Mouse (Mus musculus) G1E (cell line): ENCODE data around the gene Rbm44. TPM values are rescaled to one million over a fixed set of nuclear protein-coding genes. Genes with fewer than 3 reads are reported as not detected.

Source experiments
- ATAC-seq: 2 replicates; pipeline ENCODE4 v1.8.0; 2016; ENCODE audit warnings: mild to moderate bottlenecking; ENCODE audit not compliant: insufficient number of reproducible peaks, poor library complexity, low FRiP score, severe bottlenecking; ENCODE audit errors: extremely low read depth
- DNase-seq: peaks from one replicate; pipeline ENCODE4 v3.0.0; 2012; ENCODE audit warnings: low spot score
- H3K27me3 ChIP-seq: 2 replicates; pipeline ENCODE4 v1.6.1; 2012; ENCODE audit warnings: mild to moderate bottlenecking, low read length, inconsistent platforms; ENCODE audit not compliant: insufficient read depth
- H3K36me3 ChIP-seq: replicated peaks from 2 replicates; pipeline ENCODE3; 2012; ENCODE audit warnings: mild to moderate bottlenecking, inconsistent platforms
- H3K4me1 ChIP-seq: 2 replicates; pipeline ENCODE4 v1.6.1; 2012; ENCODE audit warnings: low read depth, low read length, inconsistent platforms, mixed read lengths; ENCODE audit not compliant: insufficient read depth
- H3K4me3 ChIP-seq: 2 replicates; pipeline ENCODE4 v1.5.1; 2012; ENCODE audit warnings: low read depth, mild to moderate bottlenecking, inconsistent platforms, low read length, moderate library complexity, mixed read lengths
- H3K9me3 ChIP-seq: replicated peaks from 2 replicates; pipeline ENCODE4 v1.6.1; 2012; ENCODE audit warnings: inconsistent platforms
- CTCF ChIP-seq: IDR thresholded peaks from 2 replicates; pipeline ENCODE4 v1.5.1; 2012; ENCODE audit warnings: low read depth, low read length, inconsistent platforms, mixed read lengths
- GATA1 ChIP-seq: IDR thresholded peaks from 2 replicates; pipeline ENCODE4 v1.6.1; 2012; ENCODE audit warnings: borderline replicate concordance, low read length, inconsistent platforms, mixed read lengths
- GATA2 ChIP-seq: IDR thresholded peaks from 2 replicates; pipeline ENCODE4 v1.6.1; 2012; ENCODE audit warnings: low read depth, low read length, inconsistent platforms, borderline replicate concordance
- POLR2AphosphoS5 ChIP-seq: IDR thresholded peaks from 2 replicates; pipeline ENCODE4 v1.6.1; 2012; ENCODE audit warnings: low read depth, low read length, inconsistent platforms; ENCODE audit not compliant: insufficient replicate concordance
- TAL1 ChIP-seq: conservative IDR thresholded peaks from 2 replicates; pipeline ENCODE4 v1.6.1; 2012; ENCODE audit warnings: low read depth, low read length, inconsistent platforms, mixed read lengths
- polyA plus RNA-seq: library from polyadenylated mRNA; stranded (reverse); fragments of >175 nt; gene quantifications from 2 replicates; pipeline ENCODE4 v1.2.3, GENCODE M21; 2012
- total RNA-seq, 2 experiments: library from RNA; stranded (forward) in 1 of 2; stranded (reverse) in 1 of 2; fragments of 200-1000 nt in 1 of 2; fragments of >200 nt in 1 of 2; fragmentation: Nextera tagmentation in 1 of 2; gene quantifications; 2 replicates each; pipeline ENCODE4 v1.2.3; 2014 to 2017

Rbm44 gene
- total and polyA plus RNA-seq, 3 experiments, result 0.27 TPM; not detected in 2

DNA sequence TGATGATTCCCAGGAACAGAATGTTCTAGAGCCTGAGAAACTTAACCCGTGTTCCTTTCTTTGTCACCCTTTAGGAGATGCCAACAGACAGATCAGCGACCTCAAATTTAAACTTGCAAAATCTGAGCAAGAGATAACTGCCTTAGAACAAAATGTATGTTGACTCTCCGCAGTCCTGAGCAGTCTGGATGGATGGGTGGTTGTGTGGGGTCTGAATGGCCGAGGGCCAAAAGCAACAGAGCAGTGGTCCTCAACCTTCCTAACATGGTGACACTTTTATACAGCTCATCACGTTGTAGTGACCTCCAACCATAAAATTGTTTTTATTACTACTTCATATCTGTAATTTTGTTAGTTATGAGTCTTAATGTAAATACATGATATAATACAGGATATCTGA, 21.9 kb upstream of the Rbm44 start:
- no peak for DNase-seq
- H3K9me3 ChIP-seq, result peaks cover 65% of the 10 kb centered on the region
- no peaks in the 10 kb centered on the region for H3K27me3 ChIP-seq
- H3K4me1 ChIP-seq, result no peaks in the 10 kb centered on the region
- H3K4me3 ChIP-seq, result no peak overlapping the region
- H3K36me3 ChIP-seq, result no peaks in the 10 kb centered on the region
- no peak for TF ChIP-seq GATA2
- no peak for TF ChIP-seq POLR2AphosphoS5
- no peak for TF ChIP-seq CTCF
- TF ChIP-seq GATA1, result no peak
- no peak for TF ChIP-seq TAL1
- no peak for ATAC-seq

- Histone ChIP-seq H3K4me1 (no peaks in the 10 kb centered on the region), H3K9me3 (peaks cover 65% of the 10 kb centered on the region), H3K36me3 (no peaks in the 10 kb centered on the region), H3K27me3 (no peaks in the 10 kb centered on the region), H3K4me3 (no peak overlapping the region)
- TF ChIP-seq TAL1, result no peak
- no peak for TF ChIP-seq POLR2AphosphoS5
- TF ChIP-seq CTCF, result no peak
- no peak for TF ChIP-seq GATA1
- no peak for TF ChIP-seq GATA2
- ATAC-seq, result no peak
- DNase-seq, result no peak
Observed at GRCm38 (mm10) chr1:91123466-91123865, 21.4 kb upstream of the Rbm44 start.

DNA sequence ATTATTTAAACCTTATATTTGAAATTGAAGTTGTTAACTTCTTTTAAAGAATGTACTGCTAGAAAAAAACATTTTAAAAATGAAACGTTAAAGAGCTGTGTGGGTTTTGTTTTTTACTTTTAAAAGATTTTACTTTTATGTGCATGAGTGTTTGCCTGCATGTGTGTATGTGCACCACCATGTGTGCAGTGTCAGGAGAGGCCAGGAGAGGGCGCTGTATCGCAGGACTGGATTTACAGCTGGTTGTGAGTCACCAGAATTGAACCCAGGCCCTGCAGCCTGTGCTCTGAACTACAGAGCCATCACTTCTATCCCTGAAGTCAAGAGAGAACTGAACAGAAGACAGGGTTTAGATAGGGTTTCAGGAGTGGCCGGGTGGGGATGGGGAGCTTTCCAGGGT, 16.0 kb upstream of the Rbm44 start:
- H3K27me3 ChIP-seq, result no peaks in the 10 kb centered on the region
- TF ChIP-seq CTCF, result no peak
- no peak for TF ChIP-seq TAL1
- no peak for TF ChIP-seq POLR2AphosphoS5
- no peak for TF ChIP-seq GATA2
- TF ChIP-seq GATA1, result no peak
- no peaks in the 10 kb centered on the region for H3K4me1 ChIP-seq
- H3K9me3 ChIP-seq, result peaks cover 37% of the 10 kb centered on the region
- no peaks in the 10 kb centered on the region for H3K36me3 ChIP-seq
- no peak for ATAC-seq
- no peak overlapping the region for H3K4me3 ChIP-seq
- DNase-seq, result no peak

DNA sequence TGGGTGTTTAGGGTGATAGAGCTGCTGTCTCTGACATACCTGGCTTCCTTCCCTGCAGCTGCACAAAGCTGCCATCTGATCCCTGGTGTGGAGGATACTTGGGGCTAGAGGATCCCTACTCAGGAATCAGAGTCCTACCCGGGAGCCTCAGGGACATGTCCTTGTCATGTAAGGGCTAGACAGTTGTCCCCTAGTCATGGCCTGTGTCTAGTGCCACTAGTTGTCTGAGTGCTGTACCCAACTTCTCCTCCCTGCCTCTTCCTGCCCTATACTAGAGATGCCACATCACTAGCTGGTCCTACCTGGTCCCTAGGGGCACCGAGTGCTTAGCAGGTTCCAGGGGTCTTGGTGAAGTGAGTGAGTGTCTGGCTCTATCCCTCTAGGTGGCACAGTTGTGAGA, 7.9 kb upstream of the Rbm44 start:
- peaks cover 20% of the 10 kb centered on the region for H3K9me3 ChIP-seq
- no peak overlapping the region for H3K4me3 ChIP-seq
- DNase-seq (no peak), ATAC-seq (no peak)
- H3K27me3 ChIP-seq, result no peaks in the 10 kb centered on the region
- no peak for TF ChIP-seq GATA2
- no peak for TF ChIP-seq CTCF
- TF ChIP-seq POLR2AphosphoS5, result no peak
- TF ChIP-seq GATA1, result no peak
- H3K4me1 ChIP-seq, result no peaks in the 10 kb centered on the region
- no peaks in the 10 kb centered on the region for H3K36me3 ChIP-seq

- no peak for ATAC-seq
Observed at GRCm38 (mm10) chr1:91151509-91151908, 6.6 kb downstream of the Rbm44 start.

GRCm38 (mm10) chr1:91166798-91167197, 21.9 kb downstream of the Rbm44 start:
- Histone ChIP-seq H3K9me3 (no peaks in the 10 kb centered on the region), H3K4me1 (no peaks in the 10 kb centered on the region), H3K36me3 (no peaks in the 10 kb centered on the region), H3K27me3 (no peaks in the 10 kb centered on the region), H3K4me3 (no peak overlapping the region)
- TF ChIP-seq GATA1 (no peak), POLR2AphosphoS5 (no peak), TAL1 (no peak)
- no peak for DNase-seq
- ATAC-seq, result no peak

More at GRCm38 (mm10) chr1:91151509-91151908, 6.6 kb downstream of the Rbm44 start:
- no peak for DNase-seq
- Histone ChIP-seq H3K27me3 (no peaks in the 10 kb centered on the region), H3K36me3 (no peaks in the 10 kb centered on the region), H3K4me1 (no peaks in the 10 kb centered on the region), H3K9me3 (no peaks in the 10 kb centered on the region), H3K4me3 (no peak overlapping the region)
- TF ChIP-seq GATA1 (no peak), GATA2 (no peak), CTCF (no peak), POLR2AphosphoS5 (no peak), TAL1 (no peak)

DNA sequence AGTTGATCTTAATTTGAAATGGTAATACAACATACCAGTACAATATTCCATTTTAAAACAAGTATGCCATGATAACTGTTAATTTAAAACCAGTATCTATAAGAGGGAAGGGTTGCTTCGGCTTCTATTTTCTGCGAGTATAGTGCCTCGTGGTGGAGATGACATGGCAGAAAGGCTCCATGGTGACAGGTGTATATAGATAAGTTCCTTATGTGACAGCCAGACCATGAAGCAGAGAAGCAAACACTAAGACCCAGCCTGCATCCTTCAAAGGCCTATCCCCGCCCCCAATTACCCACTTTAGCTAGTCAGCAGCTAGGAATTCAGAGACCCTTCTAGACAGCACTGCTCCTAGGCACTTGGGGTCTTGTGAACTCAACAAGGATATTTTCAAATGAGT, 24.3 kb downstream of the Rbm44 start:
- no peaks in the 10 kb centered on the region for H3K36me3 ChIP-seq
- no peaks in the 10 kb centered on the region for H3K4me1 ChIP-seq
- ATAC-seq (no peak), DNase-seq (no peak)
- H3K27me3 ChIP-seq, result no peaks in the 10 kb centered on the region
- no peak overlapping the region for H3K4me3 ChIP-seq
- no peaks in the 10 kb centered on the region for H3K9me3 ChIP-seq
- TF ChIP-seq POLR2AphosphoS5 (no peak), TAL1 (no peak), GATA2 (no peak), CTCF (no peak), GATA1 (no peak)
